Mouse (Mus musculus) layer of hippocampus, postnatal 14 days (tissue): ENCODE data around the gene Keap1. TPM values are rescaled to one million over a fixed set of nuclear protein-coding genes. Genes with fewer than 3 reads are reported as not detected.
A peak's percentile ranks its signal among the peaks of the same experiment; 100 is the strongest.
"Not testable (repeated sequence)": the region's sequence is repeated elsewhere in the genome, so short reads cannot be mapped to it uniquely, and the experiment has no call there.

Experiments used
- DNase-seq, 2 experiments: peaks; one replicate each; pipeline ENCODE4 v3.0.0; 2021 to 2022; ENCODE audit warnings: low spot score in 2 of 2, mixed read lengths in 1 of 2
- total RNA-seq, 2 experiments: library from RNA; stranded (reverse); gene quantifications; 2 replicates each; pipeline ENCODE4 v1.2.3; 2021

The Keap1 gene
- total RNA-seq, 2 experiments from 2014 or later = 52.5 to 55.7 TPM

DNA sequence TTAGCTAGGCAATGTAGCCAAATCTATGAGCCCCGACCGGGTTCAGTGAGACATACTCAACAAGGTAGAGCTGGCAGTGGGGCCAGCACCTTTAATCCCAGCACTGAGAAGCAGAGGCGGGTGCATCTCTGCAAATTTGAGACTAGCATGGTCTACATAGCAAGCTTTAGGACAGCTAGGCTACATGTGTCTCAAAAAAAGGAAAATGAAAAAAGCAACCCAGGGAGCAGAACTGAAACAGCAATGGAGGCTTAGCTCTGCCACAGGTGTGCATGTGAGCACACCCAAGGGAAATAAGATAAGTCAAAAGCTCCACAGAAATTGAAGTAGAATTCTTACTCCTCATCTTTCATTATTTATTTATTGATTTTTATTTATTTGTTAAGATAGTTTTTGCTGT is 40.2 kb downstream of the Keap1 start:
- DNase-seq = no peak

DNA sequence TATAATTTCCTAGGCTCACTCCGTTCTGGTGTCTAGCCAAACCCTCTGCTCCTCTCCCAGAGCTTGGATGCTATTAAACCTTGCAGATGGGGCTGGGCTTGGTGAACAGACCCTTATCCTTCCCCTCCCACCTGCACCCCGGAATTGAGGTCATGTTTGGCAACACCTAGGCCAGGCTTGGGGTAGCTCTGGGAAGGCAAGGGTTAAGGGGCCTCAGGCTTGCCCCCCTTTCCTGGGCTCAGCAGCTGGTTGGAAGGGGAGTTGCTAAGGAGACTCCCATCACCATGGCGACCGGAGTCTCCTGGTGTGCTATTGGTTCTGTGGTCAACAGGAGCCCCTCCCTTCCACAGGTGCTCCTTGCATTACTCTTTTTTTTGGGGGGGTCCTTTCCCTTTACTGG is 41.2 kb downstream of the Keap1 start:
- DNase-seq = peak; percentile 78 to 87

DNA sequence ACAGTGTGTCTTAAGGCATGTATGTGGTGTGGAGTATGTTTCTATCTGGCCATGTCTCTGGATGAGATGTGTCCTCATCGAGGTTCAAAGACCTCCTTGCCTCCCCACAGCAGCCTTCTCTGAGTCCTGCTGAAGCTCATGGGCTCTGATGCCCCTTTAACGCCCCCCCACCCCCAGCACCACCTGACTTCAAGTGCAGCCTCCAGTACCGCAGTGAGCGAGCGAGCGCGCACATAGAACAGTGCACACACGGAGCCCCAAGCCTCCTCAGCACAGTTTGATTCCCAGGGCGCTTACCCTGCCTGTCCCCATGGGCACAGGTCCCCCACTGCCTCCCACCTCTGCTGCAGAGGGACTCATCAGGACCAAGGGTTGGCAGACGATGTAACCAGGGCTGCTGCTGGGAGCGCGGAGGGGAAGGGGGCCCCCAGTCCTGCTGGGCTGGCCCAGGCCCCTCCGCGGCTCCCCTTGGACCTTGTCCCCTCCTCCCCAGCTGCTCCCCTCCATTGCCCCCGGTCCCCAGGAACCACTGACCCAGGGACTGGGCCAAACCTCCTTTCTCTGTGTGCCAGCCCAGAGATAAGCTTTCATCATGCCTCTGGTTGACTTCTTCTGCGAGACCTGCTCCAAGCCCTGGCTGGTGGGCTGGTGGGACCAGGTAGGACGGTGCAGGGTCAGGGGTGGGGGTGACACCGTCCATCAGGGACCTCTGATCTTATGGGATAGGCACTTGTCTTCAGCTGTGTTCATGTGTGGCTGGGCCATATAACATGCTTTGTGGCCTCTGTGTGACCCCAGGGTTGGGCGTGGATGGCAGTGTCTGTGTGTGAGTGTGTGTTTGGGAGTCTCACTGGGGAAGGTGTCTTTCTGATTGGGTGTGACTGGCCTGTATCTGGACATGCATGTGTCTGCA is 42.4 kb downstream of the Keap1 start:
- peak; percentile 67 to 78 for DNase-seq

DNA sequence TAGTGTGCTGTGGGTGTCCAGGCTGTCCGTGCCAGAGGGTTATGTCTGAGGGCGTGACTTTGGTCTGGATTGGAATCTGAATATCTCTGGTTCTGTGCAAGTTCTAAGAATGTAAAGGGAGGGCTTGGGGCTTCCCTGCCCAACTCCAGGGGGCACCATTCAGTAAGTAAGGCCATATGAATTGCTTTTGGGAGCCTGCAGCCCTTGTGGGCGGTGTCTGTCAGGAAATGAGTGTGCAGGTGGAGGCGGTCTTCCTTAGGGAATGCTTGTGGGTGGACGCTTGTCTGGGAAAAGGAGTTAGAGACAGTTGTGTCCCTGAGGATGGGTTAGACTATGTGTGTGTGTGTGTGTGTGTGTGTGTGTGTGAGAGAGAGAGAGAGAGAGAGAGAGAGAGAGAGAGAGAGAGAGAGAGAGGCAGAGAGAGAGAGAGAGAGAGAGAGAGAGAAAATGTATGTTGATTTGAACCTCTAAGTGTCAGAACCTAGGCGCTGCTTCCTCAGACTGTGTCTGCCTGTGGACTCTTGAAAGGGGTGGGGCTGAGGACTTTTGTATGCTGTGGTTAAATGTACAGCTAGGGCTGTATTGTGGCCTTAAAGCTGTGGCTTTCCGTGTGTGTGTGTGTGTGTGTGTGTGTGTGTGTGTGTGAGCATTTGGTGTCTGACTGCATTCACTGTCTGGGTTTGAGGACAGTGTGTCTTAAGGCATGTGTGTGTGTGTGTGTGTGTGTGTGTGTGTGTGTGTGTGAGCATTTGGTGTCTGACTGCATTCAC is 43.2 kb downstream of the Keap1 start:
- not testable (repeated sequence) for DNase-seq

DNA sequence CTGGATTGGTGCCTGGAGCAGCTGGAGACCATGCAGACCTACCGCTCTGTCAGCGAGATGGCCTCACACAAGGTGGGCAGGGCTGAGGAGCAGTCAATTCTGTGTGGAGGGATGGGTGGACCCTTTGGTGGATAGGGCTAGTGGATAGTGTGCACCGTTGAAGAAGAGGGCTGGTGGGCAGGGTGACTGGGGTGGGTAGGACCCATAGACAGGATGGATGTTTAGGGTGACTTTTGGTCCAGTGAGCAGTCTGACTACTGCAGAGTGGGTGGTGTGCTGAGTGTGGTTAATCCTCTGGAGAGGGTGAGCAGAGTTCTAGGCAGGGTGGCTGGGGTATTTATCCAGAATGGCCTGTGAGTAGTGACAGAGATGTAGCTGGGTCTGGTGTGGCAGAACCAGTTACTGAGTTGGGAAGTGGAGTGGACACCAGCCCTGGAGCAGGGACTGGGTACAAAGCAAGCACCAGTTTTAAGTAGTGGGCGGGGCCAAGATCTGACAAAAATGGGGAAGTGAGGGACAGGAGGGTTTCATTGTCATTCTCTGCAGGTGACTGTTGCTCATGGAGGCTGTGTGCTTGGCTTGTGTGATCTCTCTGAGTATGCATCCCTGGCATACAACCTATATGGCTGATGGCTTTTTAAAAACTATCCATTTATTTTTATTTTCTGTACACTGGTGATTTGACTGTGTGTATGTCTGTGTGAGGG is 44.2 kb downstream of the Keap1 start:
- no peak for DNase-seq

DNA sequence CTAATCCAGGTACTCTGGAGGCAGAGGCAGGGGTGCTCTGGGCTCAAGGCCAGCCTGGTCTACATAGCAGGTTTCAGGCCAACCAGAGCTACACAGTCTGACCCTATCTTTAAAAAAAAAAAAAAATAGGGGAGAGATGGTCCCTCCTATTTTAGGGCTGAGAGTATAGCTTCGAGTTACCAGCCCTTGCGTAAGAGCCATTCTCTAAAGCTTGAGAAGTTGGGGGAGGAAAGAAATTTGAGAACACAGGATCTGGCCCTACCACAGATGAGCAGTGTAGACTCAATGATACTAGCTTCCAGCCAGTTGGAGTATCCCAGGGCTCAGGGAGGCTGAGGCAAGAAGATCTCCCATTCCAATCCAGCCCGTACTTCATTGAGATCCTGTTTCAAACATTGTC is 45.4 kb downstream of the Keap1 start:
- no peak for DNase-seq

DNA sequence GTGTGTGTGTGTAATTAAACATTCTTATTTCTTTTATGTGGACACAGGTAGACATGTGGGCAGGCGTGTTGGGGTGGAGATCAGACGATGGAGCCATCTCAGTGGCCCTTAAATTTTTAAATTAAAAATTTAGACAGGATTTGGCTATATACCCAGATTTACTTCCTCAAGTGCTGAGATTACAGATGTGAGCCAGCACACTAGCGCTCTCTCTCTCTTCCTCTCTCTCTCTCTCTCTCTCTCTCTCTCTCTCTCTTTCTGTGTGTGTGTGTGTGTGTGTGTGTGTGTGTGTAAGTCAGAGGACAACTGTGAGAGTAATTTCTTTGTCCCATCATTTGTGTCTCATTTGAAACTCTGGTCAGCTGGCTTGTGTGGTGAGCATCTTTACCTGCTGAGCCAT is 48.5 kb downstream of the Keap1 start:
- no peak for DNase-seq

DNA sequence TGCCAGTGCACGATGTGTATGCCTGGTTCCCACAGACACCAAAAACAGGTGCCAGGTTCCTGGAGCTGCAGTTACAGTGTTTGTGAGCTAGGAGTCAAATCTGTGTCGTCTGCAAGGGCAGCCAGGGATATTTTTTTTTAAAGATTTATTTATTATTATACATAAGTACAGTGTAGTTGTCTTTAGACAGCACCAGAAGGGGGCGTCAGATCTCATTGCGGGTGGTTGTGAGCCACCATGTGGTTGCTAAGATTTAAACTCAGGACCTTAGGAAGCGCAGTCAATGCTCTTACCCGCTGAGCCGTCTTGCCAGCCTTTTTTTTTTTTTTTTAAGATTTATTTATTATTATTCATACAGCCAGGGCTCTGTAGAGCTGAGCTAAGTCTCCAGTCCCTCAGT is 49.3 kb downstream of the Keap1 start:
- no peak for DNase-seq

DNA sequence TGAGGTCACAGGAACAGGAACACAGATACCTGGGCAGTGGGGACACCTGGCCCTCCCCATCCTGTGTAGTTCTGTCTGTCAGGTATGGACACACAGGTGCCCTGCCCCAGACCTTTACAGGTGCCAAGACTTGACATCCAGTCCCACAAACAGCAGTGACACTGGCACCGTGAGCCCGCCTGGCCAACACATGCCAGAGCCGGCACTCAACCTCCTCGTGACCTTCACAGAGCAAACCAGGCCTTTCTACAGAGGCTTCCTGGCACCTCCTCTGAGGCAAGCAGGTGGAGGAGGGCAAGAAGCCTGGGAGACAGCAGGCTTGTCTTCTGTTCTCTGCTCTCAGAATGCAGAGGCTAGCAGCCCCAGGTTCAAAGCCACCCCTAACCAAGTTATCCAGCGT is 53.7 kb downstream of the Keap1 start:
- no peak for DNase-seq

DNA sequence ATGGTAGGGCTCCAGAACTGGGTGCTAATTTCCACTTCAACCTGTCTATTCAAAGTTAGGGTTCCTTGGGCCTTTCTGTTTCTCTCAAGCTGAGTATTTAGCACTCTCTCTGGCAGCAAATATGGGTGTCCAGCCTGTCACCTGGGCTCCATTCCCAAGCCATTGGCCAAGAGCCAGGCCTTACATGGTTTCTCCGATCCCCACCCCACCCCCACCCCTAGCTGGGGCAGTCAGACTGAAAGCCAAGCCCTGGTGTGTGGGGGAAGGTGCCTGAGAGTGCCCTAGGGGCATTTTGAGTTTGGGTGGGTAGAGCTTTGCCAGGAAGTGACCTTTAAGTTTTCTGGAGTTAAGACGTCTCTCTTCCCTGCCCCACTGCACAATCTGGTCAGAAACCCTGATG is 54.4 kb downstream of the Keap1 start:
- no peak for DNase-seq

DNA sequence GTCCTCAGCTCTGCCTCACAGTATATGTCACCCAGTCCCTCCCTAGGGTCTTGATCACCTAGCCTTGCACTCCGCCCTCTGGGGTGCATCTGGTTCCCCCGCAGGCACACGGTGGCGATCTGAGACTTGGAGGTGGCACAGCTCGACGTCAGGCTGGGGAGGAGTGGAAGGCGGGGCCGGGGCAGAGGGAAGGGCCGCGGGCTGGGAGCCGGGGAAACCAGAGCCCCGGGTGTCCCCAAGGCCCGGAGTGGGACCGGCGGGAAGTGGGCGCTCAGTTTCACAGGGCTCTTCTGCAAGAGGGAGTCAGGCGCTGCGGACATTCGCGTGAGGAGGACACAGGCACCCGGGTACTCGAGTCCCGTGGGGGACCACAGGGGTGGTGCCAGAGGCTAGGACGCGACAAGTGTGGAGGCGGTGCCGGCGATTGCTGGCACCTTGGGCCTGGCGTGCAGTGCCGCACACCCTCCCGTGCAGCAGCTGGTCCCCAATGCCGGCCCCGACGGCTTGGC is 55.2 kb downstream of the Keap1 start:
- DNase-seq = no peak

DNA sequence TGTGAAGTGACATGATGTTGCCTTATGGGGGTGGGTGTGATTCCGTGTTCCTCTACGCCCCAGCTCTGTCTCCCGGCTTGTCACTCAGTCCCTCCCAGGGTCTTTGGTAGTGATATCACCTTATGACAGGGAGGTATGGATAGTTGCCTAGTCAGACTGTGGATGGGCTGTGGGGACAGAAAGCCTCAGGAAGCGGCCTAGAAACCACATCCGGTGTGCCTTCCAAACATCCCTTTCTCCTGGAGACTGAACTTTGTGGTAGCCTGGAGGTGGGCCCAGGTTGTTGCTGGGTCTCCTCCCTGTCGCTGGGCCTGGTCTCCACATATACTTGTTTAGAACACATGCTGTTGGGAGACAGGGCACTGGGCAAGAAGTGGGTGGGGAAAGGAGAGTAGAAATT is 55.7 kb downstream of the Keap1 start:
- no peak for DNase-seq

DNA sequence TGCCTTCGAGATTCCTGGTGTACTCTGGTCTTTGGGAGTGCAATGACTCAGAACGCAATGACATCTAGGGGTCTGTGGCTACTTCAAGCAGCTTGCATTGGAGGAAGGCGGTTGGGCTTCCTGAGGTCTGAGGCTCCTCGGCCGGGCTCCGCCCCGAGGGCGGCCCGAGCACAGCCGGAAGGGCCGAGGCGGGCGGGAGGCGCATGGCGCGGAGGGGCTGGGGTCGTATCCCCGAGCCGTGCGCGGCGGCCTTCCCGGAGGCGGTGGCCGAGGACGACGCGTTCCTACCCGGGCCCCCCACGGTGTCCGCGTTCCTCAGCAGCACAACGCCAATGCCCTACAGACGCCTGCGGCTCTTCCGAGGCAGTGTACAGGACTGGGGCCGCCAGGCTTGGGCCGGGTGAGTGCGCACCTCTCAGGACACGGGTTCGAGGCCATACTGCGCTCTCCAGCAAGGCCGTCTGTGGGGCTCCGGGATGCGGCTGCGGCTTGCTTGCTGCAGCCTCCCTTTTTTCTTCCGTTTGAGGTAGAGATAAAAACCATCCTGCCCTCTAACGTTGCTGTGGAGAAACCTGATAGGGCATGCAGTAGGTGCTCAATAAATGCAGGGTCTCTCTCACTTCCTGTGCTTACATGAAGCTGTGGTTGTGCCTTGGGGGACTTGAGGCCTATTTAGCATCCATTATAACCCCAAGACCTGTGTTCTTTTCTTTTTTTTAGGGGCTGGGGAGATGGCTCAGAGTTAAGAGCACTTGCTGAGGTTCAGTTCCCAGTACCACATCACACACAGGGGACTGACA is 57.5 kb downstream of the Keap1 start:
- DNase-seq = no peak

DNA sequence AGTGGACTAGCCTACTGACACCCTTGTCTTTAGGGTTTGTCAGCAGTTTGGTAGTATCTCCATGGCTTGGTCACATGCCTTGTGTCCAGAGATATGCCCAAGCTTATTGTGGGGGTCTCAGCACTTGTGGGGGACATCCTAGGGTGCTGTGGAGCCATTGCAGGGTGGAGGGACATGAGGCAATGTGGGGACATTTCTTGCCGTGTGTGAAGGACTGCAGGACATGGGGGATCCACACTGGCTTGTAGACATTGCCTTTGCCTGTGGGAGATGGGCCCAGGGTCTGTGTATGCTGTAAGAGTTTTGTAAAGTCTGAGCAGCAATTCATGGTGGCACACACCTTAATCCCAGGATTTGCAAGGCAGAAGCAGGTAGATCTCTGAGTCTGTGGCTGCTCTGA is 58.3 kb downstream of the Keap1 start:
- DNase-seq = no peak

DNA sequence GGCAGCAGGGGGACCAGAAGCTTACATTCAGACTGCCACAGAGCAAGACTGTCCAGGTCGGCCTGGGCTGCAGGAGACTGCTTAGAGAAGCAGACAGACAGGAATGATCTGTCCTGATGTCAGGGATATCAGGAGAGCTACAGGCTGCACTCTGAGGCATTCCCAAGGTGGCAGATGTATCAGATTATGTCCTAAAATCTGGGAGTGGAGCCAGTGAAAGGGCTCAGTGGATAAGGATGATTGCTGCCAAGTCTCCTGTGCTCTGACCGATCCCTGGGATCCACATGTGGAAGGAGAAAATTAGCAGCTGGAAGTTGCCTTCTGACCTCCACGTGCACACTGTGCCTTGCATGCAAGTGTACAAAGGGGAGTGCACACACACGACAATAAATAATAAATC is 58.8 kb downstream of the Keap1 start:
- no peak for DNase-seq

Other genes starting within 250 kb of the Keap1 start
- gene Mrpl4, start 236.6 kb downstream of the Keap1 start, total RNA-seq = 10 to 100 TPM; 60.4 to 62.8 TPM
- 1 to 10 TPM; 2.9 to 3.2 TPM for gene Icam1, start 223.4 kb downstream of the Keap1 start, total RNA-seq
- gene Icam4, start 210.0 kb downstream of the Keap1 start, total RNA-seq = under 1 TPM; 0.41 to 0.44 TPM
- 100 to 1,000 TPM; 337 to 341 TPM for gene Icam5, start 207.3 kb downstream of the Keap1 start, total RNA-seq
- gene Zglp1, start 172.3 kb downstream of the Keap1 start, total RNA-seq = 1 to 10 TPM in 1 of 2 experiments, not detected in 1; 2.0 TPM
- 1 to 10 TPM in 1 of 2 experiments, under 1 TPM in 1; 0.55 to 1.6 TPM for gene Gm49373, start 166.3 kb downstream of the Keap1 start, total RNA-seq
- 10 to 100 TPM; 53.6 to 58.8 TPM for gene Fdx1l, start 165.7 kb downstream of the Keap1 start, total RNA-seq
- 1 to 10 TPM; 1.8 to 2.0 TPM for gene Gm38431, start 147.4 kb downstream of the Keap1 start, total RNA-seq
- gene Raver1, start 147.4 kb downstream of the Keap1 start, total RNA-seq = 10 to 100 TPM; 34.0 to 37.4 TPM
- gene Tyk2, start 108.1 kb downstream of the Keap1 start, total RNA-seq = 10 to 100 TPM; 14.2 to 14.3 TPM
- gene Cdc37, start 89.4 kb downstream of the Keap1 start, total RNA-seq = 100 to 1,000 TPM; 129 to 136 TPM
- gene Pde4a, start 73.6 kb downstream of the Keap1 start, total RNA-seq = 10 to 100 TPM; 63.8 to 69.9 TPM
- 1 to 10 TPM; 8.8 to 9.7 TPM for gene S1pr5, start 9.1 kb upstream of the Keap1 start, total RNA-seq
- gene Atg4d, start 25.9 kb upstream of the Keap1 start, total RNA-seq = 10 to 100 TPM; 33.5 to 39.3 TPM
- gene Kri1, start 48.6 kb upstream of the Keap1 start, total RNA-seq = 10 to 100 TPM; 32.1 to 33.4 TPM
- gene Cdkn2d, start 52.0 kb upstream of the Keap1 start, total RNA-seq = 10 to 100 TPM; 58.9 to 62.0 TPM
- gene Ap1m2, start 73.0 kb upstream of the Keap1 start, total RNA-seq = under 1 TPM in 1 of 2 experiments, not detected in 1; 0.50 TPM
- 10 to 100 TPM; 53.4 to 61.0 TPM for gene Slc44a2, start 81.3 kb upstream of the Keap1 start, total RNA-seq
- 10 to 100 TPM; 78.1 to 91.5 TPM for gene Ilf3, start 128.5 kb upstream of the Keap1 start, total RNA-seq
- 10 to 100 TPM; 32.0 to 33.9 TPM for gene Qtrt1, start 172.5 kb upstream of the Keap1 start, total RNA-seq
- gene Dnm2, start 185.5 kb upstream of the Keap1 start, total RNA-seq = 10 to 100 TPM; 70.0 to 77.2 TPM